Mouse (Mus musculus) spleen, adult 2 months (tissue): ENCODE results near the gene Trp73. TPM values are rescaled to one million over a fixed set of nuclear protein-coding genes. Genes with fewer than 3 reads are reported as not detected.

Experiments used
- DNase-seq, 2 experiments: peaks; one replicate each; pipeline versions ENCODE4 v3.0.0 to v3.0.0-alpha.2; 2012 to 2021; ENCODE audit warnings: low spot score in 2 of 2, low read depth in 1 of 2
- H3K27ac ChIP-seq: fragments of 200-500 bp; 2 replicates; pipeline ENCODE4 v1.5.1; 2012; ENCODE audit warnings: low read length, inconsistent platforms; ENCODE audit not compliant: insufficient read depth
- H3K27me3 ChIP-seq: fragments of 200-500 bp; 2 replicates; pipeline ENCODE4 v1.6.1; 2012; ENCODE audit warnings: mild to moderate bottlenecking, moderate library complexity, low read length, inconsistent platforms; ENCODE audit not compliant: control insufficient read depth, insufficient read depth
- H3K36me3 ChIP-seq: fragments of 200-500 bp; 2 replicates; pipeline ENCODE4 v1.6.1; 2012; ENCODE audit warnings: mild to moderate bottlenecking, low read length, inconsistent platforms; ENCODE audit not compliant: control insufficient read depth, insufficient read depth
- H3K4me1 ChIP-seq: fragments of 200-500 bp; 2 replicates; pipeline ENCODE4 v1.6.1; 2011; ENCODE audit warnings: inconsistent platforms; ENCODE audit not compliant: control insufficient read depth, insufficient read depth, insufficient read length
- H3K4me3 ChIP-seq: fragments of 200-500 bp; 2 replicates; pipeline ENCODE4 v1.5.1; 2011; ENCODE audit warnings: mild to moderate bottlenecking, inconsistent platforms; ENCODE audit not compliant: insufficient read depth, insufficient read length; ENCODE audit errors: extremely low read depth
- CTCF ChIP-seq: fragments of 200-500 bp; IDR thresholded peaks from 2 replicates; pipeline ENCODE4 v1.5.1; 2011; ENCODE audit warnings: mild to moderate bottlenecking, inconsistent platforms; ENCODE audit not compliant: insufficient read depth, insufficient read length, insufficient replicate concordance; ENCODE audit errors: extremely low read depth
- POLR2A ChIP-seq: fragments of 200-500 bp; IDR thresholded peaks from 2 replicates; pipeline ENCODE4 v1.6.1; 2011; ENCODE audit warnings: low read depth, low read length, inconsistent platforms
- WGBS: fragments of 180-500 bp; shearing (Covaris S2); methylation state at CpG from one replicate; pipeline ENCODE4 v1.1.7; 2018; 5-methylcytosine and 5-hydroxymethylcytosine counted together
- polyA plus RNA-seq: library from polyadenylated mRNA; depleted of rRNA; stranded (reverse); fragments of >200 nt; gene quantifications from 2 replicates; pipeline ENCODE4 v1.2.3, GENCODE M21; 2012

The Trp73 gene
- polyA plus RNA-seq, 1 experiment = 0.34 TPM

DNA sequence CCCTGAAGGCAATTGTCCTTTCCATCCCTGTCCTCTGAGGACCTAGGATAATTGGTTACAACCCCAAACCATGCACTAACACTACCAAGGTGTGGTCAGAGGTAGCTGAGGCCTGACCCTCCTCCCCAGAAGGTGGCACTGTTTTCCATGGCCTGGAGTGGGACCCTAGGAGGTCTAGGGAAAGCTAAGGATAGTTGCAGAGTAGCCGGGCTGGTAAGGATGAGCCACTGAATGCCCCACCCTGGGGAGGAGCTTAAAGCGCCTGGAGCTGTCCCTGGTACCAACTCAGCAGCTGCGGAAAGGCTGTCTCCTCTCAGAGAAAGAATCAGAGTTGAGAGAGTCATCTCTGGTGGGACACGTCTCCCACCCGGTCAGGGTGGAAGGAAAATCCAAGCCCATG, 69.1 kb downstream of the Trp73 start:
- H3K36me3 ChIP-seq = no peaks in the 10 kb centered on the region
- no peak for DNase-seq
- 2% methylated on average over 5 of the region's 5 CpGs for WGBS
- no peak overlapping the region for H3K27ac ChIP-seq
- no peaks in the 10 kb centered on the region for H3K4me1 ChIP-seq
- TF ChIP-seq POLR2A = no peak
- TF ChIP-seq CTCF = no peak
- 0 out of 2 replicates have a peak, but pooled peaks cover 1% of the 10 kb centered on the region for H3K27me3 ChIP-seq
- H3K4me3 ChIP-seq = no peak overlapping the region

DNA sequence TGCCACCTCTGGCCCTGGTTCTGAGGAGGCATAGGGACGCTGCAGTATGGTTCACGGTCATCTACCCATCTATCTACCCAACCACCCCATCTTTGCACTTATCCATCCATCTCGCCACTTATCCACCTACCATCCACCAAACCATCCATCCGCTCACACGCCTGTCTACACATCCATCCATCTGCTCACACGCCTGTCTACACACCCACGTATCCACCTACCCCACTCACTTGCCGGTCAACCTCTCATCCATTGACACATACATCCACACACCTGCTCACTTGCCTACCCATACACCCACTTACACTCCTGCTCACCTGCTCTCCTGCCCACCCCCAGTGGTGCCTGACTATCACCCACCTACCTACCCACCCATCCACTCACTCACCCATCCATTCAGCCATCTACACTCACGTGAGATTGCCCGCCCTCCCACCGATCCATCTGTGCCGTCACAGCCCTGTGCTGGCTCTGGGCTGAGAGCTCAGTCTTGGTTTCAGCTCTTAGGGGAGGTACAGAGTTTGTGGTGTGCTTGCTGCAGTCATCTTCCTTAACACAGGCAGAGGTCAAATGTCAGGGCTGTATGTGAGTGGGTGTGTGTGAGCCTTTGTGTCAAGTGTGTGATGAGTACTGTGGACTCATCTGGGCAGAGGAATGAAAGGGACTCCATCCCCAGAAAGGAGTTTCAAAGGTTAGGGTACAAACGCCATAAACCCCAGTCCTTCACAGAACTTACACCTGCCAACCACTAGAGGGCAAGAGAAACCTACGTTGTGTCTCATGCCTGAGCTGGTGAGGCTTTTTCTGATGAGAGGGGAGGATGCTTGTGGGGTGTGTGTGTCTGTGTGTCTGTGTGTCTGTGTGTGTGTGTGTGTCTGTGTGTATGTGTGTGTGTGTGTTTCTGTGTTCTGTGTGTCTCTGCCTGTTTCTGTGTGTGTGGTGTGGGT, 74.9 kb downstream of the Trp73 start:
- Histone ChIP-seq H3K27me3 (no peaks in the 10 kb centered on the region), H3K27ac (no peak overlapping the region), H3K4me1 (no peaks in the 10 kb centered on the region), H3K4me3 (no peak overlapping the region), H3K36me3 (no peaks in the 10 kb centered on the region)
- WGBS = 63% methylated on average over 14 of the region's 14 CpGs
- no peak for TF ChIP-seq POLR2A
- TF ChIP-seq CTCF = peak; percentile 62; the same call in 1 of the 2 replicates
- no peak for DNase-seq

- H3K27me3 ChIP-seq = no peaks in the 10 kb centered on the region
- TF ChIP-seq POLR2A (no peak), CTCF (no peak)
These were observed 82.3 kb downstream of the Trp73 start for GRCm38 (mm10) chr4:154057696-154058095.

DNA sequence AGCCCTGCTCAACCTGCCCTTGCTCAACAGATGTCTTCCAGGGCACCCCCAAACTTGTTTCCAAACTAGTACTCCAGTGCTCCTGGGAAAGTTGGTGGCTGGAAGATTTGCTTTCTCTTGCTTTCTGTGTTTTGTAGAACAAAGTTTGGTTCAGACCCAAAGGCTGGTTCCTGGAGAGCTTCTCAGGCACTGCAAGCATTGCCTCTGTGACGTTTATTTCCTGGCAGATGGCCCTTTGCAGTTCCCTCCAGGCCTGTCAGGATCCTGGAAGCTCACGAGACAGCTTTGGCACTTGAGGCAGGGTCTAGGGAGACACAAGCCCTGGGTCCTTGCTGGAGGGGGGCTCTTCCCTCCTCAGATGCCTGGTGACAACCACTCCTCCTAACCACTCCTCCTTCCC, 83.3 kb downstream of the Trp73 start:
- Histone ChIP-seq H3K36me3 (no peaks in the 10 kb centered on the region), H3K27me3 (no peaks in the 10 kb centered on the region), H3K4me3 (no peak overlapping the region), H3K27ac (no peak overlapping the region), H3K4me1 (no peaks in the 10 kb centered on the region)
- TF ChIP-seq POLR2A = no peak
- no peak for TF ChIP-seq CTCF
- 41% methylated on average over 2 of the region's 2 CpGs for WGBS
- DNase-seq = no peak

More at GRCm38 (mm10) chr4:154057696-154058095, 82.3 kb downstream of the Trp73 start:
- WGBS = 61% methylated on average over 4 of the region's 4 CpGs
- no peak for DNase-seq
- no peak overlapping the region for H3K27ac ChIP-seq
- H3K4me1 ChIP-seq = no peaks in the 10 kb centered on the region
- no peak overlapping the region for H3K4me3 ChIP-seq
- no peaks in the 10 kb centered on the region for H3K36me3 ChIP-seq

GRCm38 (mm10) chr4:154056046-154056445, 84.0 kb downstream of the Trp73 start:
- TF ChIP-seq CTCF (no peak), POLR2A (no peak)
- Histone ChIP-seq H3K4me1 (no peaks in the 10 kb centered on the region), H3K36me3 (no peaks in the 10 kb centered on the region), H3K4me3 (no peak overlapping the region), H3K27ac (no peak overlapping the region), H3K27me3 (no peaks in the 10 kb centered on the region)
- WGBS = 79% methylated on average over 2 of the region's 2 CpGs
- DNase-seq = no peak

- Histone ChIP-seq H3K36me3 (no peaks in the 10 kb centered on the region), H3K27me3 (no peaks in the 10 kb centered on the region), H3K27ac (no peak overlapping the region), H3K4me1 (no peaks in the 10 kb centered on the region), H3K4me3 (no peak overlapping the region)
- no peak for DNase-seq
- WGBS = 93% methylated on average over 7 of the region's 7 CpGs
- no peak for TF ChIP-seq CTCF
- TF ChIP-seq POLR2A = no peak
These were observed 84.5 kb downstream of the Trp73 start for GRCm38 (mm10) chr4:154055482-154055881.

GRCm38 (mm10) chr4:154053065-154053464, 86.9 kb downstream of the Trp73 start:
- DNase-seq = no peak
- no peak overlapping the region for H3K4me3 ChIP-seq
- no peaks in the 10 kb centered on the region for H3K27me3 ChIP-seq
- no peak overlapping the region for H3K27ac ChIP-seq
- H3K36me3 ChIP-seq = no peaks in the 10 kb centered on the region
- TF ChIP-seq CTCF (no peak), POLR2A (no peak)
- 48% methylated on average over 4 of the region's 4 CpGs for WGBS
- H3K4me1 ChIP-seq = no peaks in the 10 kb centered on the region
